Mouse (Mus musculus) liver, adult 2 months (tissue): ENCODE data around the gene Wnt2b.

ENCODE experiments used
- CTCF ChIP-seq: fragments of 200-500 bp; IDR thresholded peaks from 2 replicates; pipeline ENCODE4 v1.5.1; 2011; ENCODE audit warnings: low read depth, low read length, control low read depth
- POLR2A ChIP-seq: fragments of 200-500 bp; IDR thresholded peaks from 2 replicates; pipeline ENCODE4 v1.6.1; 2011; ENCODE audit warnings: low read length, control low read depth; ENCODE audit not compliant: insufficient read depth; ENCODE audit errors: extremely low read depth

GRCm38 (mm10) chr3:105006101-105006500, 44.4 kb upstream of the Wnt2b start:
- TF ChIP-seq CTCF (no peak), POLR2A (no peak)
